Mouse (Mus musculus) ES-Bruce4 (cell line): Measurements from ENCODE around the gene Snd1. TPM values are rescaled to one million over a fixed set of nuclear protein-coding genes. Genes with fewer than 3 reads are reported as not detected.

Source experiments
- H3K27ac ChIP-seq: 2 replicates; pipeline ENCODE4 v1.5.1; 2012; ENCODE audit warnings: low read length, inconsistent platforms; ENCODE audit not compliant: insufficient read depth
- H3K27me3 ChIP-seq: 2 replicates; pipeline ENCODE4 v1.6.1; 2012; ENCODE audit warnings: mild to moderate bottlenecking, low read length, inconsistent platforms; ENCODE audit not compliant: control insufficient read depth, poor library complexity, insufficient read depth, severe bottlenecking
- H3K36me3 ChIP-seq: 2 replicates; pipeline ENCODE4 v1.6.1; 2012; ENCODE audit warnings: inconsistent platforms, mild to moderate bottlenecking, low read length, moderate library complexity; ENCODE audit not compliant: control insufficient read depth, poor library complexity, insufficient read depth, severe bottlenecking
- H3K4me1 ChIP-seq: one replicate; pipeline ENCODE4 v1.8.1; 2011; ENCODE audit warnings: low read length; ENCODE audit not compliant: control insufficient read depth, insufficient read depth
- H3K4me3 ChIP-seq: 2 replicates; pipeline ENCODE4 v1.5.1; 2011; ENCODE audit warnings: low read depth, mild to moderate bottlenecking, low read length
- H3K9ac ChIP-seq: 2 replicates; pipeline ENCODE4 v1.6.1; 2012; ENCODE audit warnings: low read depth, mild to moderate bottlenecking, inconsistent platforms; ENCODE audit not compliant: poor library complexity, severe bottlenecking
- H3K9me3 ChIP-seq: replicated peaks from 2 replicates; pipeline ENCODE4 v1.6.1; 2012; ENCODE audit warnings: mild to moderate bottlenecking, low read length, inconsistent platforms; ENCODE audit not compliant: control insufficient read depth, poor library complexity, insufficient read depth, severe bottlenecking
- CTCF ChIP-seq: IDR thresholded peaks from one replicate; pipeline ENCODE4 v1.8.1; 2011; ENCODE audit warnings: low read depth, low read length
- EP300 ChIP-seq: IDR thresholded peaks from 2 replicates; pipeline ENCODE4 v1.6.1; 2011; ENCODE audit warnings: low read depth, low read length; ENCODE audit not compliant: insufficient read depth
- POLR2A ChIP-seq: IDR thresholded peaks from one replicate; pipeline ENCODE4 v1.8.1; 2011; ENCODE audit warnings: low read length; ENCODE audit not compliant: insufficient read depth
- polyA plus RNA-seq: library from polyadenylated mRNA; stranded (reverse); fragments of >200 nt; gene quantifications from 2 replicates; pipeline ENCODE4 v1.2.4, GENCODE M21; 2011; ENCODE audit warnings: low read depth; ENCODE audit not compliant: missing spikeins, insufficient read depth, insufficient read length

The Snd1 gene
- polyA plus RNA-seq, 1 experiment: 155 TPM

DNA sequence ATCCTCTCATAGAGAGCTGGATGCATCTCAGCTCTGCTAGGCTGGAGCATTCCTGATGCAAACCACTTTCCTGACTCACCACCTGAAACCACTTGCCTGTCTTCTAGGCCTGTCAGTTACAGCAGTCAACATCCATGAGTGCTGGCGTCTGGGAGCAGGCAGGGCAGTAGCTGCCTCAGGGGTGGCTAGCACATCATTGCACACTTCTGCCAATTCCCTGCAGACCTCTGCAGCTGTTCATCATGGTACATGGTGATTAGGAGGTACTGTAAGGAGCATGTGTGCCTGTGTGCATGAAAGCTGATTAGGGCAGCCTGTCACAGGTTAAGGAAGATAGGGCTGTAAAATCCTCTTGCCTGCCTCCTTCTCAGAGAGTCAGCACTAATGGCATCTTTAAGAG, 153.5 kb downstream of the Snd1 start:
- no peaks in the 10 kb centered on the region for H3K36me3 ChIP-seq
- no peaks in the 10 kb centered on the region for H3K9me3 ChIP-seq
- H3K27me3 ChIP-seq: no peaks in the 10 kb centered on the region
- no peaks in the 10 kb centered on the region for H3K4me1 ChIP-seq
- H3K9ac ChIP-seq: no peak overlapping the region
- TF ChIP-seq EP300 (no peak), CTCF (no peak), POLR2A (no peak)
- H3K27ac ChIP-seq: no peak overlapping the region
- H3K4me3 ChIP-seq: no peak overlapping the region

DNA sequence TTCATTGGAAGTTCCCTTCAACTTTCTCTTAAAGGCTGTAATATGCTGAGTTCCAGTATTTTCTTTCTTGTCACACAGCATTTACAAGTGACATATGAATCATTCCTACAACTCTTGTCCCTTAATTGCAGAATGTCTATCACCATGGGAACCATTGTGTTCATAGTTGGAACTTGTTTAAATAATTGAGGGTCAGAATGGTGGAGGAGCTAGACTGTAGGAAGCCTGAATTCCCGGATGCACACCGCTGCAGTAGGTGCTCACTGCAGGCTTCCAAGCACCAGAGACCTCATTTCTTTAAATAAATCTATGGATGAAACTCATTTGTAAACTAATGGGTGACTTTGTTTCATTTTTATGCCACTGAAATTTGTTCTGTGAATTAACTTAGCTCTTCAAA, 154.9 kb downstream of the Snd1 start:
- Histone ChIP-seq H3K27me3 (no peaks in the 10 kb centered on the region), H3K4me1 (no peaks in the 10 kb centered on the region), H3K9me3 (no peaks in the 10 kb centered on the region), H3K9ac (no peak overlapping the region), H3K27ac (no peak overlapping the region), H3K4me3 (no peak overlapping the region), H3K36me3 (no peaks in the 10 kb centered on the region)
- TF ChIP-seq CTCF (no peak), EP300 (no peak), POLR2A (no peak)

- TF ChIP-seq EP300 (no peak), POLR2A (no peak), CTCF (no peak)
- Histone ChIP-seq H3K27ac (no peak overlapping the region), H3K4me1 (no peaks in the 10 kb centered on the region), H3K27me3 (no peaks in the 10 kb centered on the region), H3K9me3 (no peaks in the 10 kb centered on the region), H3K9ac (no peak overlapping the region), H3K4me3 (no peak overlapping the region), H3K36me3 (no peaks in the 10 kb centered on the region)
These were observed 156.0 kb downstream of the Snd1 start for GRCm38 (mm10) chr6:28630926-28631325.

DNA sequence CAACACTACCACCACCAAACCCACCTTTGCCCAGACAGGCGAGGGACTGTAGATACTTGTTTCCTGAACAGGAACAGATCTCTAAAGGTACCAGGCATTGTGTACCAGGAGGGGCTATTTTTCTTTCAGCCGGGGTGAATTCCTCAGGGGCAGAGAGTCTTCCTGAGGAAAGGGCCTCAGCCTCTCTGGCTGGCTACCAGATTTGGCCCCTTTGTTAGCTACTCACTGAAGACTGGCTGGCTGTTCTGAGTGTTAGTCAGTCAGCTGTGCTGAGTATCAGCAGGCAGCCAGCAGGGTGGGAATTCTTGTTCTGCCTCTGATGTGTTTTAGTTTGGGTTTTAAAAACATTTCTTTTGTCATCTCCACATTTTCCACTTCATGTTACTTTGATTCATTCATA, 158.2 kb downstream of the Snd1 start:
- Histone ChIP-seq H3K27me3 (no peaks in the 10 kb centered on the region), H3K36me3 (no peaks in the 10 kb centered on the region), H3K4me3 (no peak overlapping the region), H3K9ac (no peak overlapping the region), H3K4me1 (no peaks in the 10 kb centered on the region), H3K27ac (no peak overlapping the region), H3K9me3 (no peaks in the 10 kb centered on the region)
- TF ChIP-seq EP300 (no peak), POLR2A (no peak)

GRCm38 (mm10) chr6:28633656-28634055, 158.7 kb downstream of the Snd1 start:
- Histone ChIP-seq H3K4me3 (no peak overlapping the region), H3K9me3 (no peaks in the 10 kb centered on the region), H3K27ac (no peak overlapping the region), H3K4me1 (no peaks in the 10 kb centered on the region), H3K9ac (no peak overlapping the region), H3K36me3 (no peaks in the 10 kb centered on the region), H3K27me3 (no peaks in the 10 kb centered on the region)
- TF ChIP-seq POLR2A (no peak), EP300 (no peak), CTCF (no peak)

DNA sequence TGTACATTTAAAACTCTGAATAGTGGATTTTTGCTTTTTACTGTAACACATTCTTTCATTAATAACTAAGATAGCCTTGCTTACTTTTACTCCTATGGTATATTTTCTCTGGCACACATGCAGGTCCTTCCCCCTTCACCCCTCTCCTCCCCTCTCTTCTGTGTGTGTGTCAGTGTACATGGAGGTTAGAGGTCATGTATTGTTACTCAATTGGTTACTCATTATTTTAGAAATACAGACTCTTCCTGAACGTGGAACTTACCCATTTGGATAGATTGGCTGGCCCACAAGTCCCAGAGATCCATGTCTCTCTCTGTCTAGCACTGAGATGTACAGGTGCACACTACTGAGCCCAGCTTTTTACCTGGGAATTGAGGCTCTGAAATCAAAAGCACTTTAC, 160.2 kb downstream of the Snd1 start:
- H3K4me3 ChIP-seq: no peak overlapping the region
- TF ChIP-seq POLR2A (no peak), CTCF (no peak), EP300 (no peak)
- no peaks in the 10 kb centered on the region for H3K27me3 ChIP-seq
- H3K27ac ChIP-seq: no peak overlapping the region
- no peaks in the 10 kb centered on the region for H3K36me3 ChIP-seq
- no peaks in the 10 kb centered on the region for H3K4me1 ChIP-seq
- H3K9me3 ChIP-seq: no peaks in the 10 kb centered on the region
- H3K9ac ChIP-seq: no peak overlapping the region
